ENCODE assay signal across 8 mouse cellular contexts in the genomic region with DNA sequence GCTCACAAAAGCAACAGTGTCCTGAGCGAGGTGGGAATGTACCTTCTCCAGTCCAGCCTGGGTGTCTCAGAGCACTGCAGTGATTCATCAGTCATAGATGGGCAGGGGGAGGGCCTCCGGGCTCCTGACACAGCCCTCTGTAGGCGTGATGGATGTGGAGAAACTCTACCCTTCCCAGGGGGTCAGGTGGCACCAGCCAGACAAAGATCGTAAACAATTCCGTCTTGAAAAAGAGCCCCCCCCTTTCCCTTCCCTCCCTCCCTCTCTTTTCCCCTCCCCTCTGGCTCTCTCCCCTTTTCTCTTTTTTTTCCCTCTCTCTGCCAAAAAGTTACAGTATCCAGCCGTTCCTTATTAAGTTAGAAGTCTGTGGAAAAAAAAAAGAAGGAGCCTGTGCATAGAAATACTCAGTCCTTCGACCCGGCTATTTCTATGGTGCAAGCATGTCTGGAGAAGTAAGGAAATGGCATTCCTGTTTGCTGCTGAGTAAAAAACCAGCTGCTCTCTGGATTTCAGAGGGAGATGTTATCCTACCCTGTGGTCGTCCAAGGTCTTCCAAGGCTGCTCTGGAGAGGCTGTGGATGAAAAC. TPM values are rescaled to one million over a fixed set of nuclear protein-coding genes. Genes with fewer than 3 reads are reported as not detected.
DNase-seq lines count a peak whose midpoint lies in the region; ATAC-seq lines count a peak whose summit lies in the region.

No protein-coding gene starts in this region.

- no peaks in the 10 kb centered on the region for H3K36me3 ChIP-seq in kidney, embryonic 14.5 days (ENCODE audit: control insufficient read depth, insufficient read depth, low read length)
- no peaks in the 10 kb centered on the region for H3K36me3 ChIP-seq in hindbrain, embryonic 12.5 days
- no peaks in the 10 kb centered on the region for H3K36me3 ChIP-seq in neural tube, embryonic 12.5 days

- 2% methylated on average over 9 of the region's 9 CpGs for WGBS in kidney, embryonic 14.5 days
- WGBS in hindbrain, embryonic 12.5 days = 14% methylated on average over 9 of the region's 9 CpGs
- WGBS in neural tube, embryonic 12.5 days = 20% methylated on average over 9 of the region's 9 CpGs

- H3K9me3 ChIP-seq in kidney, embryonic 14.5 days (ENCODE audit: control insufficient read depth, low read length) = no peaks in the 10 kb centered on the region
- no peaks in the 10 kb centered on the region for H3K9me3 ChIP-seq in hindbrain, embryonic 12.5 days (replicated peaks)
- 0 out of 2 replicates have a peak, but pooled peaks cover 5% of the 10 kb centered on the region for H3K9me3 ChIP-seq in neural tube, embryonic 12.5 days

- peak; percentile 94 for ATAC-seq in kidney, embryonic 14.5 days (ENCODE audit: low FRiP score, low TSS enrichment)
- peak; percentile 78 for ATAC-seq in hindbrain, embryonic 12.5 days (ENCODE audit: low FRiP score)
- ATAC-seq in neural tube, embryonic 12.5 days (ENCODE audit: low FRiP score, low read depth) = no peak; the same call in 1 of the 2 replicates

- H3K4me1 ChIP-seq in kidney, embryonic 14.5 days (ENCODE audit: control insufficient read depth, insufficient read depth, low read length) = peaks cover 19% of the 10 kb centered on the region
- peaks cover 15% of the 10 kb centered on the region for H3K4me1 ChIP-seq in hindbrain, embryonic 12.5 days
- H3K4me1 ChIP-seq in neural tube, embryonic 12.5 days = peaks cover 13% of the 10 kb centered on the region

- no peak for DNase-seq in kidney, adult 9 months
- DNase-seq in embryo, embryonic 9.5 days (ENCODE audit: extremely low spot score) = peak; percentile 71
- DNase-seq in frontal cortex, postnatal 36 days (ENCODE audit: low spot score in 2 of 2) = no peak
- DNase-seq in cerebellum, adult 9-10 months = no peak
- no peak for DNase-seq in thymus, postnatal 4 days

- no peak overlapping the region for H3K4me3 ChIP-seq in kidney, embryonic 14.5 days (ENCODE audit: low read length)
- no peak overlapping the region for H3K4me3 ChIP-seq in hindbrain, embryonic 12.5 days
- no peak overlapping the region for H3K4me3 ChIP-seq in neural tube, embryonic 12.5 days

- H3K27me3 ChIP-seq in kidney, embryonic 14.5 days (ENCODE audit: control insufficient read depth, insufficient read depth, low read length) = no peaks in the 10 kb centered on the region
- H3K27me3 ChIP-seq in hindbrain, embryonic 12.5 days = no peaks in the 10 kb centered on the region
- H3K27me3 ChIP-seq in neural tube, embryonic 12.5 days (replicated peaks) = no peaks in the 10 kb centered on the region

- peak overlapping the region; percentile 21; the same call in 1 of the 2 replicates for H3K4me2 ChIP-seq in kidney, embryonic 14.5 days (replicated peaks; ENCODE audit: low read depth, low read length)
- 0 out of 2 replicates have a peak overlapping the region, but pooled peaks have one; percentile 8 for H3K4me2 ChIP-seq in hindbrain, embryonic 12.5 days (replicated peaks)
- peak overlapping the region; percentile 8; the same call in 1 of the 2 replicates for H3K4me2 ChIP-seq in neural tube, embryonic 12.5 days (replicated peaks)

- peak overlapping the region; percentile 94 for H3K27ac ChIP-seq in kidney, embryonic 14.5 days (ENCODE audit: low read depth, low read length)
- peak overlapping the region; percentile 74 for H3K27ac ChIP-seq in hindbrain, embryonic 12.5 days
- no peak overlapping the region for H3K27ac ChIP-seq in neural tube, embryonic 12.5 days

- no peak overlapping the region for H3K9ac ChIP-seq in kidney, embryonic 14.5 days (ENCODE audit: low read depth, low read length)
- no peak overlapping the region for H3K9ac ChIP-seq in hindbrain, embryonic 12.5 days
- no peak overlapping the region for H3K9ac ChIP-seq in neural tube, embryonic 12.5 days

RNA-seq across cellular contexts. Expression of gene Gas1, which starts 49.2 kb away (rescaled TPM):
- 143 and 146 TPM in 2 replicates for polyA plus RNA-seq in kidney, embryonic 14.5 days (2014; fragmentation: Nextera tagmentation; extraction: Ambion mirVana)
- 159 and 173 TPM in 2 replicates for polyA plus RNA-seq in hindbrain, embryonic 12.5 days (2016; fragmentation: Nextera tagmentation; extraction: Ambion mirVana)
- polyA plus RNA-seq in neural tube, embryonic 12.5 days (2016; fragmentation: Nextera tagmentation; extraction: Ambion mirVana) = 153 and 168 TPM in 2 replicates
